Mouse (Mus musculus): ENCODE measurements around the gene Pcnx3. TPM values are rescaled to one million over a fixed set of nuclear protein-coding genes. Genes with fewer than 3 reads are reported as not detected.
A peak's percentile ranks its signal among the peaks of the same experiment; 100 is the strongest.

Pcnx3 gene
- polyA plus RNA-seq, 1 experiment from 2014 or later, result 21.3 TPM

DNA sequence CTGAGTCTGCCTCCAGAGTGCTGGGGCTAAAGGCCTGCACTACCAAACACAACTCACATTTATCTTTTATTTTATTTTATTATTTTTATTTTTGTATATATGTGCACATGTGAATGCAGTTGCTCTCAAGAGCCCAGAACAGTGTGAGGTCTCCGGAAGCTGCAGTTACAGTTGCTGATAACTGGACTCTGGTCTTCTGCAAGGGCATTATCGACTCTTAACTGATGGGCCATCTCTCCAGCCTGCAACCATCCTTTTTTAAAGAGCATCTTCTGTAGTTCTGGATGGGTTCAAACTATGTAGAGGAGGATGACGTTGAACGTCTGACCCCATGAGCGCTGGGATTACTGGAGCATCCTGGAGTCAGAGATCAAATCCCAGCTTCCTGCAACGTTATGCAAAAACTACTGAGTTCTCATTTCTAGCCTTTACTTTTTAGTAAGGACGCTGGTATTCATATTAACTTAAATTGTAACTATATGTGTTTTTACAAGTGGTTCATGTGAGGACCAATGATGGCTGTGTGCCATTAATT is 52.6 kb downstream of the Pcnx3 start:
- H3K36me3 ChIP-seq (ENCODE audit: control insufficient read depth, insufficient read depth, low read length), result no peaks in the 10 kb centered on the region
- ATAC-seq (replicated peaks; ENCODE audit: insufficient number of reproducible peaks, low FRiP score, low TSS enrichment), result no peak
- H3K4me3 ChIP-seq (ENCODE audit: low read depth, low read length), result no peak overlapping the region
- no peak overlapping the region for H3K27ac ChIP-seq (ENCODE audit: low read depth, low read length)
- peaks cover 33% of the 10 kb centered on the region for H3K4me1 ChIP-seq (ENCODE audit: control insufficient read depth, insufficient read depth, low read length)
- H3K9ac ChIP-seq (ENCODE audit: low read depth, low read length), result 0 out of 2 replicates have a peak overlapping the region, but pooled peaks have one; percentile 10
- H3K4me2 ChIP-seq, result 0 out of 2 replicates have a peak overlapping the region, but pooled peaks have one; percentile 89
- H3K27me3 ChIP-seq (ENCODE audit: control insufficient read depth, insufficient read depth, low read length), result no peaks in the 10 kb centered on the region
- no peaks in the 10 kb centered on the region for H3K9me3 ChIP-seq (replicated peaks; ENCODE audit: control insufficient read depth, low read length)
- WGBS (ENCODE audit: insufficient replicate concordance), result 75% methylated on average over 7 of the region's 7 CpGs

DNA sequence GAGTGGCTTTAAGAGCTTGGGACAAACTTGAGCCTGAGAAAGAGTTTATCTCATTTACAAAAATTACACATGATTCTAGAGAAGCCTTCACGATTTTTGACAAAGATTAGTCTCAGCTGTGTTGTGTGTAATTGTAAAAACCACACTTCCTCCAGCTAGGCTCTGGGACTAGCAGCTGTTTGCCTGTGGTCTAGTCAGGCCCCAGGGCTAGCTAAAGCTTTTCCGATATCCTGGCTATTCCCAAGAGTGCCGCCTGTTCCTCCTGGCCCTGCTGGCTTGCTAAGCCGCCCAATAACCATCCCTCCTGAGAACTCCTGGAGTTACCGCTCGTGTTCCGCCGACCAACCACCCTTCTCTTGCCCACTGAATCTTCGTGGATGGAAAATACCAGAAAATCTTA is 56.6 kb downstream of the Pcnx3 start:
- H3K9ac ChIP-seq (ENCODE audit: low read depth, low read length), result no peak overlapping the region
- no peaks in the 10 kb centered on the region for H3K27me3 ChIP-seq (ENCODE audit: control insufficient read depth, insufficient read depth, low read length)
- no peaks in the 10 kb centered on the region for H3K36me3 ChIP-seq (ENCODE audit: control insufficient read depth, insufficient read depth, low read length)
- H3K4me3 ChIP-seq (ENCODE audit: low read depth, low read length), result no peak overlapping the region
- WGBS (ENCODE audit: insufficient replicate concordance), result 70% methylated on average over 9 of the region's 9 CpGs
- H3K9me3 ChIP-seq (replicated peaks; ENCODE audit: control insufficient read depth, low read length), result no peaks in the 10 kb centered on the region
- no peak overlapping the region for H3K27ac ChIP-seq (ENCODE audit: low read depth, low read length)
- peaks cover 4% of the 10 kb centered on the region; the same call in 1 of the 2 replicates for H3K4me1 ChIP-seq (ENCODE audit: control insufficient read depth, insufficient read depth, low read length)
- ATAC-seq (replicated peaks; ENCODE audit: insufficient number of reproducible peaks, low FRiP score, low TSS enrichment), result no peak
- no peak overlapping the region for H3K4me2 ChIP-seq

DNA sequence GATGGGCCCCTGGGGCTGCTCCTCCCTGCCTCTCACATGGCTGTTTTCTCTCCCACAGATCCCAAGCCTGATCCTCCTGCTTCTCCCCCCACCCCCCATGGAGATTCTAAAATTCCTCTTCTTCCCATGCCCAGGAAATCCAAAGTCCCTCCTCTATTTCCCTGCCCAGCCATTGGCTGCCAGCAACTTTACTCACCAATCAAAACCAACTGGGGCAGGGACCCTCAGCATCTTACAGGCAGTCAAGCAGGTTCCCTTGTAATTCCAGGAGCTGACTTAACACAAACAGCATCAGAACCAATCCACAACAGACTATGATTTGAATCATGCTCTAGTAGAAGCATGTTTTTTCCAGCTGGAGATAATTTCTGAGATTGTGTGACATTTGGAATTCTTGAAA is 58.8 kb downstream of the Pcnx3 start:
- H3K36me3 ChIP-seq (ENCODE audit: control insufficient read depth, insufficient read depth, low read length), result no peaks in the 10 kb centered on the region
- H3K4me3 ChIP-seq (ENCODE audit: low read depth, low read length), result no peak overlapping the region
- no peaks in the 10 kb centered on the region for H3K4me1 ChIP-seq (ENCODE audit: control insufficient read depth, insufficient read depth, low read length)
- no peak overlapping the region for H3K9ac ChIP-seq (ENCODE audit: low read depth, low read length)
- ATAC-seq (replicated peaks; ENCODE audit: insufficient number of reproducible peaks, low FRiP score, low TSS enrichment), result no peak
- no peak overlapping the region for H3K4me2 ChIP-seq
- H3K27me3 ChIP-seq (ENCODE audit: control insufficient read depth, insufficient read depth, low read length), result no peaks in the 10 kb centered on the region
- no peak overlapping the region for H3K27ac ChIP-seq (ENCODE audit: low read depth, low read length)
- H3K9me3 ChIP-seq (replicated peaks; ENCODE audit: control insufficient read depth, low read length), result no peaks in the 10 kb centered on the region

DNA sequence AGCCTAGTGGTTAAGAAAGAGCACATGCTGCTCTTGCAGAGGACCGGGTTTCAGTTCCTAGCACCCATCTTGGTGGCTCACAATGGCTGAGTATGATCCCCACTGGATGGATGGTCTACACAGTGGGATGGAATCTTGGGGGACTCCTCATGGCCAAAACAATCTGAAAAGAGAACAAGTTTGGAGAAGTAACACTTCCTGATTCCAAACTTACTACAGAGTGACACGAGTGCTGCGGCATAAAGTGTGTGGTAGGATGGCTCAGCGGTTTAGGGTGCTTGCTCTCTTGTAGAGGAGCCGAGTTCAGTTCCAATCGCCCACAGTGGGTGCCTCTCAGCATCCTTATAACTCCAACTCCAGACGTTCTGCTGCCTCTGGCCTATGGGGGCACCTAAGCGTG is 63.4 kb downstream of the Pcnx3 start:
- no peak for ATAC-seq (replicated peaks; ENCODE audit: insufficient number of reproducible peaks, low FRiP score, low TSS enrichment)
- no peaks in the 10 kb centered on the region for H3K9me3 ChIP-seq (replicated peaks; ENCODE audit: control insufficient read depth, low read length)
- no peaks in the 10 kb centered on the region for H3K27me3 ChIP-seq (ENCODE audit: control insufficient read depth, insufficient read depth, low read length)
- 80% methylated on average over 8 of the region's 8 CpGs for WGBS (ENCODE audit: insufficient replicate concordance)
- no peaks in the 10 kb centered on the region for H3K36me3 ChIP-seq (ENCODE audit: control insufficient read depth, insufficient read depth, low read length)
- H3K4me3 ChIP-seq (ENCODE audit: low read depth, low read length), result no peak overlapping the region
- no peak overlapping the region for H3K4me2 ChIP-seq
- H3K9ac ChIP-seq (ENCODE audit: low read depth, low read length), result no peak overlapping the region
- H3K27ac ChIP-seq (ENCODE audit: low read depth, low read length), result no peak overlapping the region
- H3K4me1 ChIP-seq (ENCODE audit: control insufficient read depth, insufficient read depth, low read length), result no peaks in the 10 kb centered on the region

DNA sequence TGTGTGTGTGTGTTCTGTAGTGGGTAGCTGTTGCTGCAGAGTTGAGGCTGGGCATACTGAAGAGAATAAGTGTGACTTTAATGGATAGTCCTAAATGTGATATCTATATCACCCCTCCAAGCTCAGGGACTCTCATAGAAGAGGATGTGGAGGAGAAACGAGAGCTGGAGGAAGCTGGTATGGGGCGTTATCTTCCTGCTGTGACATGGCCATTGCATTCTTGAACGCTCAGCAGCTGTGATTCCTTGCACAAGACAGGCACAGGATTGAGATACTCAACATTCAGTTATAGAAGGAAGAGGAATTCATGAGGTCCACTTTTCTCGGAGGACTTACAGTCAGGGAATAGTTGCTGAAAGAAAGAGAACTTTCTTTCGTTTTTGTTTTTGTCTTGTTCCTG is 66.8 kb downstream of the Pcnx3 start:
- WGBS (ENCODE audit: insufficient replicate concordance), result 61% methylated on average over 5 of the region's 5 CpGs
- Histone ChIP-seq H3K27ac (ENCODE audit: low read depth, low read length) (no peak overlapping the region), H3K27me3 (ENCODE audit: control insufficient read depth, insufficient read depth, low read length) (no peaks in the 10 kb centered on the region; the same call in 1 of the 2 replicates), H3K4me3 (ENCODE audit: low read depth, low read length) (no peak overlapping the region), H3K9me3 (replicated peaks; ENCODE audit: control insufficient read depth, low read length) (no peaks in the 10 kb centered on the region), H3K4me1 (ENCODE audit: control insufficient read depth, insufficient read depth, low read length) (no peaks in the 10 kb centered on the region), H3K36me3 (ENCODE audit: control insufficient read depth, insufficient read depth, low read length) (no peaks in the 10 kb centered on the region), H3K9ac (ENCODE audit: low read depth, low read length) (no peak overlapping the region), H3K4me2 (no peak overlapping the region)
- ATAC-seq (replicated peaks; ENCODE audit: insufficient number of reproducible peaks, low FRiP score, low TSS enrichment), result no peak

DNA sequence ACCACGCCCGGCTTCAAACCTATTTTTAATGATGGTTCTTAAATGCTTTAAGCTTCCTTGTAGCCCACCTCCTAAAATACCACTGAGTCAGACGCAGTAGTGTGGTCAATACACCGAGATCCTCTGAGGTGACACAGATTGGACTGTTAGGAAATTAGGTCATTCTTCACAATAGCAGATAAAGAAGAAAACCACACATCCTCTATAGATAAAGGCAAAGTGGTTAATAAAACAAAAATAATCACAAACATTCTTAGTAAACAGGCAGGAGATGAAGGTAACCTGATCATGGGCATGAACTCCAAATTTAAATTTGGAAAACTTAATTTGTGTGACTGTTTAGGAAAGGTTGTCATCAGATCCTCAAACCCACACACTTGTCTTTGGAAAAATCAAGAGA is 68.7 kb downstream of the Pcnx3 start:
- 73% methylated on average over 4 of the region's 4 CpGs for WGBS (ENCODE audit: insufficient replicate concordance)
- Histone ChIP-seq H3K36me3 (ENCODE audit: control insufficient read depth, insufficient read depth, low read length) (no peaks in the 10 kb centered on the region), H3K9ac (ENCODE audit: low read depth, low read length) (no peak overlapping the region), H3K27ac (ENCODE audit: low read depth, low read length) (no peak overlapping the region), H3K9me3 (replicated peaks; ENCODE audit: control insufficient read depth, low read length) (no peaks in the 10 kb centered on the region), H3K4me3 (ENCODE audit: low read depth, low read length) (no peak overlapping the region), H3K4me2 (no peak overlapping the region), H3K27me3 (ENCODE audit: control insufficient read depth, insufficient read depth, low read length) (no peaks in the 10 kb centered on the region; the same call in 1 of the 2 replicates), H3K4me1 (ENCODE audit: control insufficient read depth, insufficient read depth, low read length) (no peaks in the 10 kb centered on the region)
- ATAC-seq (replicated peaks; ENCODE audit: insufficient number of reproducible peaks, low FRiP score, low TSS enrichment), result no peak

DNA sequence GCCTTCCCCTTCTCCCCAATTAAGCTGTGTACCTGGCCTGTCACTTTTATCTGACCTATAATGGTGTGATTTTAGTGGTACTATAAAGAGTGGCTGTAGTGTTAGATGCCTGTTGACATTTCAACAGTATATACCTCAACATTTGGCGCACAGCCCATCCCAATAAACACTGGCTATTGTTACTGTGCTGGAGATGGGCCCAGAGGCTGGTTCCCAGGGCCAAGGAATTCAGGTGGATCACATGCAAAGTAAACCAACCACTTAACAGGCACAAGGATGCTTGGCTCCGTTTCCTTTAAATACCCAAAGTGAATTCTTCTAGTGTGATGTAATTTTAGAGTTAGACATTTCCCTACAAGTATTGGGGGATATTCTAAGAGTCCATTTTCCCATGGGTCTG is 73.8 kb downstream of the Pcnx3 start:
- Histone ChIP-seq H3K36me3 (ENCODE audit: control insufficient read depth, insufficient read depth, low read length) (no peaks in the 10 kb centered on the region), H3K4me2 (no peak overlapping the region), H3K9me3 (replicated peaks; ENCODE audit: control insufficient read depth, low read length) (no peaks in the 10 kb centered on the region), H3K4me3 (ENCODE audit: low read depth, low read length) (no peak overlapping the region), H3K27ac (ENCODE audit: low read depth, low read length) (no peak overlapping the region), H3K27me3 (ENCODE audit: control insufficient read depth, insufficient read depth, low read length) (no peaks in the 10 kb centered on the region; the same call in 1 of the 2 replicates), H3K9ac (ENCODE audit: low read depth, low read length) (no peak overlapping the region), H3K4me1 (ENCODE audit: control insufficient read depth, insufficient read depth, low read length) (peaks cover 5% of the 10 kb centered on the region; the same call in 1 of the 2 replicates)
- WGBS (ENCODE audit: insufficient replicate concordance), result 60% methylated on average over 2 of the region's 2 CpGs
- ATAC-seq (replicated peaks; ENCODE audit: insufficient number of reproducible peaks, low FRiP score, low TSS enrichment), result no peak

Small RNA genes within 50 kb of the gene (microRNA-seq; reads per million reads assigned to microRNA genes)
- 0.68 reads per million, percentile 4 among the genes with 10 or more reads in this experiment for gene Mir6987 (ENCODE audit: borderline number of aligned reads)

Other genes with a start within 250 kb of the Pcnx3 start
- not detected in 2 replicates for gene Fosl1, start 241.4 kb downstream of the Pcnx3 start, polyA plus RNA-seq (2014; fragmentation: Nextera tagmentation; extraction: Ambion mirVana)
- 8.1 and 10.0 TPM in 2 replicates for gene Ccdc85b, start 231.0 kb downstream of the Pcnx3 start, polyA plus RNA-seq (2014; fragmentation: Nextera tagmentation; extraction: Ambion mirVana)
- gene Fibp, start 228.3 kb downstream of the Pcnx3 start, polyA plus RNA-seq (2014; fragmentation: Nextera tagmentation; extraction: Ambion mirVana), result 73.6 and 79.8 TPM in 2 replicates
- 0.84 and 0.86 TPM in 2 replicates for gene Ctsw, start 220.4 kb downstream of the Pcnx3 start, polyA plus RNA-seq (2014; fragmentation: Nextera tagmentation; extraction: Ambion mirVana)
- gene Efemp2, start 215.0 kb downstream of the Pcnx3 start, polyA plus RNA-seq (2014; fragmentation: Nextera tagmentation; extraction: Ambion mirVana), result 72.2 and 72.5 TPM in 2 replicates
- gene Mus81, start 200.5 kb downstream of the Pcnx3 start, polyA plus RNA-seq (2014; fragmentation: Nextera tagmentation; extraction: Ambion mirVana), result 32.2 and 40.0 TPM in 2 replicates
- 2,455 and 2,528 TPM in 2 replicates for gene Cfl1, start 198.5 kb downstream of the Pcnx3 start, polyA plus RNA-seq (2014; fragmentation: Nextera tagmentation; extraction: Ambion mirVana)
- gene 1700020D05Rik, start 185.1 kb downstream of the Pcnx3 start, polyA plus RNA-seq (2014; fragmentation: Nextera tagmentation; extraction: Ambion mirVana), result not detected in 2 replicates
- gene Snx32, start 178.4 kb downstream of the Pcnx3 start, polyA plus RNA-seq (2014; fragmentation: Nextera tagmentation; extraction: Ambion mirVana), result 14.0 and 16.7 TPM in 2 replicates
- gene Ovol1, start 128.3 kb downstream of the Pcnx3 start, polyA plus RNA-seq (2014; fragmentation: Nextera tagmentation; extraction: Ambion mirVana), result 0.29 TPM in 1 of 2 replicates, not detected in the other
- gene Ap5b1, start 120.9 kb downstream of the Pcnx3 start, polyA plus RNA-seq (2014; fragmentation: Nextera tagmentation; extraction: Ambion mirVana), result 1.8 and 2.3 TPM in 2 replicates
- 97.1 and 106 TPM in 2 replicates for gene Rnaseh2c, start 87.0 kb downstream of the Pcnx3 start, polyA plus RNA-seq (2014; fragmentation: Nextera tagmentation; extraction: Ambion mirVana)
- gene Kat5, start 78.7 kb downstream of the Pcnx3 start, polyA plus RNA-seq (2014; fragmentation: Nextera tagmentation; extraction: Ambion mirVana), result 20.9 and 23.4 TPM in 2 replicates
- gene Rela, start 51.4 kb downstream of the Pcnx3 start, polyA plus RNA-seq (2014; fragmentation: Nextera tagmentation; extraction: Ambion mirVana), result 35.7 and 36.2 TPM in 2 replicates
- gene Sipa1, start 25.2 kb downstream of the Pcnx3 start, polyA plus RNA-seq (2014; fragmentation: Nextera tagmentation; extraction: Ambion mirVana), result 15.8 and 18.8 TPM in 2 replicates
- gene Map3k11, start 166 bp downstream of the Pcnx3 start, polyA plus RNA-seq (2014; fragmentation: Nextera tagmentation; extraction: Ambion mirVana), result 16.9 and 21.0 TPM in 2 replicates
- gene Kcnk7, start 15.5 kb upstream of the Pcnx3 start, polyA plus RNA-seq (2014; fragmentation: Nextera tagmentation; extraction: Ambion mirVana), result not detected in 2 replicates
- 54.8 and 68.0 TPM in 2 replicates for gene Ehbp1l1, start 37.4 kb upstream of the Pcnx3 start, polyA plus RNA-seq (2014; fragmentation: Nextera tagmentation; extraction: Ambion mirVana)
- gene Fam89b, start 40.7 kb upstream of the Pcnx3 start, polyA plus RNA-seq (2014; fragmentation: Nextera tagmentation; extraction: Ambion mirVana), result 75.5 and 81.6 TPM in 2 replicates
- gene Ltbp3, start 52.0 kb upstream of the Pcnx3 start, polyA plus RNA-seq (2014; fragmentation: Nextera tagmentation; extraction: Ambion mirVana), result 9.3 and 9.8 TPM in 2 replicates
- gene Scyl1, start 82.5 kb upstream of the Pcnx3 start, polyA plus RNA-seq (2014; fragmentation: Nextera tagmentation; extraction: Ambion mirVana), result 54.8 and 59.4 TPM in 2 replicates
- 15.4 and 19.3 TPM in 2 replicates for gene Frmd8, start 186.4 kb upstream of the Pcnx3 start, polyA plus RNA-seq (2014; fragmentation: Nextera tagmentation; extraction: Ambion mirVana)
- gene Slc25a45, start 188.9 kb upstream of the Pcnx3 start, polyA plus RNA-seq (2014; fragmentation: Nextera tagmentation; extraction: Ambion mirVana), result 2.1 and 2.3 TPM in 2 replicates
- gene Tigd3, start 205.2 kb upstream of the Pcnx3 start, polyA plus RNA-seq (2014; fragmentation: Nextera tagmentation; extraction: Ambion mirVana), result 1.5 and 2.6 TPM in 2 replicates
- gene Dpf2, start 224.1 kb upstream of the Pcnx3 start, polyA plus RNA-seq (2014; fragmentation: Nextera tagmentation; extraction: Ambion mirVana), result 105 and 119 TPM in 2 replicates
- 6.3 and 7.6 TPM in 2 replicates for gene Cdc42ep2, start 235.9 kb upstream of the Pcnx3 start, polyA plus RNA-seq (2014; fragmentation: Nextera tagmentation; extraction: Ambion mirVana)

Measured in heart, embryonic 11.5 days (tissue).